Comparison of ENCODE assay signal across 9 mouse cellular contexts in the genomic region with DNA sequence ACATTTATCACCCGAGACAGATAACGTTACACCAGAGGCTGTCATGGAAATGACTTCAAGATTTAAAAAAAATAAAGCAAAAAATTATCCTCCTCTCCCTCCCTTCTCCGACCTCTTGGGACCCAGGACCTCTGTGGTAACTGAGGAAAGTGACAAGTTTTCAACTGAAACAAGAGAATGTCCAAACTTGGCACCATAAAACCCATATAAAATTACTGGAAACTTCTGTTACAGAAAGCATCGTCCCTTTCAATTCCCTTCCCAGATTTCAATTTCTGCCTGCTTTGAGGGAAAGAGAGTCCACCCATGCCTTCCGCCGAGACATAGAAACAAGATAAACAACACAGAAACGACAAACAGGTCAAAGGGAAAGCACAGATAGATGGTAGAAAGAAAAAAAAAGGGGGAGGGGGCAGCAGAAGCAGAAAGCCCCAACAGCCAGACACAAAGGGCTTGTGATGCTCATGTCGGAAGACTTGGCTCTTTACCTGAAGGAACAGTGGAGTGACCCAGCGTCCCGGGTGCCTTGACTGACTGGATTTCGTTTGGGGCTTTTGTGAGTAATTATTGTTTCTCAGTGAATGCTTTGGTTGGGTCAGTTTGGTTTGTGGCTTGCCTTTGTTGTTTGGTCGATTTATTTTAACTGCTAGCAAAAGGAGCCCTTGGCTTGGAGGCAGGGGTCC. TPM values are rescaled to one million over a fixed set of nuclear protein-coding genes. Genes with fewer than 3 reads are reported as not detected.
DNase-seq lines count a peak whose midpoint lies in the region; ATAC-seq and TF ChIP-seq lines count a peak whose summit lies in the region.
"Had no signal": no experiment of that assay in that cellular context is flagged by ENCODE, and none has a peak within 500 bp of the region (broad histone marks: within the 10 kb centered on the region; RNA-seq: fewer than 3 reads in every experiment).

No protein-coding gene starts in this region.

- no peak overlapping the region for H3K9ac ChIP-seq in lung, embryonic 14.5 days
- H3K9ac ChIP-seq in hindbrain, postnatal 0 days (replicated peaks; ENCODE audit: low read length): peak overlapping the region; percentile 80

- no peaks in the 10 kb centered on the region for H3K36me3 ChIP-seq in lung, embryonic 14.5 days (ENCODE audit: insufficient read depth)
- H3K36me3 ChIP-seq in hindbrain, postnatal 0 days (ENCODE audit: insufficient read depth, low read length): no peaks in the 10 kb centered on the region
- H3K36me3 ChIP-seq in myocyte (ENCODE audit: control insufficient read depth, insufficient read depth): no peaks in the 10 kb centered on the region

- TF ChIP-seq POLR2A in myocyte (IDR thresholded peaks at IDR 0.05; ENCODE audit: insufficient read length, low read depth): no peak

- no peak for TF ChIP-seq CTCF in lung, embryonic 14.5 days (IDR thresholded peaks at IDR 0.05; ENCODE audit: low read depth)
- no peak for TF ChIP-seq CTCF in hindbrain, postnatal 0 days (IDR thresholded peaks at IDR 0.05; ENCODE audit: low read depth)

- H3K4me1 ChIP-seq in lung, embryonic 14.5 days (ENCODE audit: insufficient read depth): no peaks in the 10 kb centered on the region
- no peaks in the 10 kb centered on the region; the same call in 1 of the 2 replicates for H3K4me1 ChIP-seq in hindbrain, postnatal 0 days (ENCODE audit: insufficient read depth, low read length)

- peak overlapping the region; percentile 28; the same call in 1 of the 2 replicates for H3K4me3 ChIP-seq in lung, embryonic 14.5 days (ENCODE audit: low read depth, low read length)
- H3K4me3 ChIP-seq in hindbrain, postnatal 0 days (ENCODE audit: low read length): peak overlapping the region; percentile 60
- peak overlapping the region; percentile 17 for H3K4me3 ChIP-seq in myocyte

- H3ac ChIP-seq in myocyte (ENCODE audit: control insufficient read depth, insufficient read length): peak overlapping the region; percentile 34

- H3K4me2 ChIP-seq in lung, embryonic 14.5 days: peak overlapping the region; percentile 63; the same call in 1 of the 2 replicates
- peak overlapping the region; percentile 81 for H3K4me2 ChIP-seq in hindbrain, postnatal 0 days (ENCODE audit: low read depth, low read length)
- peak overlapping the region; percentile 66 for H3K4me2 ChIP-seq in myocyte (ENCODE audit: low read depth)

- no peak overlapping the region for H3K27ac ChIP-seq in lung, embryonic 14.5 days (ENCODE audit: low read depth)
- peak overlapping the region; percentile 94 for H3K27ac ChIP-seq in hindbrain, postnatal 0 days

- no peak for DNase-seq in lung, embryonic 14.5 days
- no peak for DNase-seq in lung, postnatal 36 days
- DNase-seq in hindbrain, postnatal 0 days (ENCODE audit: low spot score): peak; percentile 48
- DNase-seq in adrenal gland, adult 18-20 months (ENCODE audit: low spot score in 2 of 2): no peak
- DNase-seq in spleen, postnatal 10 days (ENCODE audit: low spot score in 2 of 2): no peak
- DNase-seq in embryo, embryonic 11 days: no peak
- DNase-seq: kidney, adult 18-20 months had no signal

- 16% methylated on average over 12 of the region's 12 CpGs for WGBS in lung, embryonic 14.5 days
- 12% methylated on average over 12 of the region's 12 CpGs for WGBS in hindbrain, postnatal 0 days

- peaks cover 59% of the 10 kb centered on the region for H3K27me3 ChIP-seq in lung, embryonic 14.5 days (ENCODE audit: insufficient read depth, low read length)
- no peaks in the 10 kb centered on the region for H3K27me3 ChIP-seq in hindbrain, postnatal 0 days (ENCODE audit: insufficient read depth, low read length)
- peaks cover 9% of the 10 kb centered on the region for H3K27me3 ChIP-seq in myocyte (ENCODE audit: control insufficient read depth, insufficient read depth, insufficient read length)

- no peaks in the 10 kb centered on the region for H3K9me3 ChIP-seq in lung, embryonic 14.5 days (ENCODE audit: low read depth, low read length)
- no peaks in the 10 kb centered on the region for H3K9me3 ChIP-seq in hindbrain, postnatal 0 days (ENCODE audit: low read length)

- no peaks in the 10 kb centered on the region for H3K79me2 ChIP-seq in myocyte (ENCODE audit: control insufficient read depth, insufficient read depth)

- ATAC-seq in lung, embryonic 14.5 days (ENCODE audit: insufficient read depth): no peak
- 0 out of 2 replicates have a peak, but pooled peaks have one; percentile 14 for ATAC-seq in erythroid progenitor cell, adult 5-6 weeks (replicated peaks; ENCODE audit: low FRiP score, poor library complexity, severe bottlenecking)
- no peak for ATAC-seq in hindbrain, postnatal 0 days

TF ChIP-seq in myocyte, 11 proteins besides CTCF, POLR2A, EP300 and RAD21:
- TF ChIP-seq MYOG (IDR thresholded peaks at IDR 0.05; ENCODE audit: control insufficient read depth in 1 of 3, insufficient read depth in 1 of 3, insufficient read length in 2 of 3, low read depth in 2 of 3) (no peak), TCF12 (IDR thresholded peaks at IDR 0.05; ENCODE audit: insufficient read depth, poor library complexity, severe bottlenecking) (no peak), E2F4 (IDR thresholded peaks at IDR 0.05; ENCODE audit: insufficient read depth) (no peak), REST (IDR thresholded peaks at IDR 0.05; ENCODE audit: insufficient read depth, insufficient read length) (no peak), SRF (IDR thresholded peaks at IDR 0.05; ENCODE audit: control insufficient read depth, insufficient read length, low read depth) (no peak)

RNA-seq across cellular contexts. Expression of gene Arpp21, which starts 1.8 kb away (rescaled TPM):
- 0.11 and 0.18 TPM in 2 replicates for polyA plus RNA-seq in lung, embryonic 14.5 days (2014; fragmentation: Nextera tagmentation; extraction: Ambion mirVana)
- 1.3 and 1.4 TPM in 2 replicates for total RNA-seq in erythroid progenitor cell, adult 5-6 weeks (2015; ENCODE audit: low replicate concordance)
- 2.2 and 3.0 TPM in 2 replicates for total RNA-seq in erythroid progenitor cell, adult 5-6 weeks (2017; ENCODE audit: low replicate concordance)
- total RNA-seq in hindbrain, postnatal 0 days (2014; rRNA removed): 80.5 and 88.0 TPM in 2 replicates
- 60.9 and 64.6 TPM in 2 replicates for polyA plus RNA-seq in hindbrain, postnatal 0 days (2015; fragmentation: Nextera tagmentation; extraction: Ambion mirVana)
- 36.1 TPM for polyA plus RNA-seq in myocyte (2012; fragmentation: generic; extraction: Trizol)
- total RNA-seq in adrenal gland, adult 18-20 months (2021): not detected

Comparison
In these comparisons a context has a peak if more than half of its experiments do, and no peak if none do; other contexts are left out.
1. RNA of gene Arpp21, which starts 1.8 kb away (total RNA-seq): 80.5 to 88.0 TPM in hindbrain, postnatal 0 days; 1.3 to 3.0 TPM in erythroid progenitor cell, adult 5-6 weeks and not detected in adrenal gland, adult 18-20 months; every median in the first group is over 10 times any median in the second.
2. Peak in every context shown above with its lines, with median percentiles within 50 percentile points of each other: H3K4me2 ChIP-seq and H3K4me3 ChIP-seq.